Mouse (Mus musculus) bone marrow macrophage, adult 2 months (primary cell): ENCODE data around the gene Nat9.

ENCODE experiments used
- CTCF ChIP-seq: IDR thresholded peaks from 2 replicates; pipeline ENCODE4 v1.5.1; 2012; ENCODE audit warnings: low read depth, mild to moderate bottlenecking, low read length, moderate library complexity
- POLR2A ChIP-seq: IDR thresholded peaks from 2 replicates; pipeline ENCODE4 v1.6.1; 2012; ENCODE audit warnings: mild to moderate bottlenecking, low read depth, low read length, borderline replicate concordance

DNA sequence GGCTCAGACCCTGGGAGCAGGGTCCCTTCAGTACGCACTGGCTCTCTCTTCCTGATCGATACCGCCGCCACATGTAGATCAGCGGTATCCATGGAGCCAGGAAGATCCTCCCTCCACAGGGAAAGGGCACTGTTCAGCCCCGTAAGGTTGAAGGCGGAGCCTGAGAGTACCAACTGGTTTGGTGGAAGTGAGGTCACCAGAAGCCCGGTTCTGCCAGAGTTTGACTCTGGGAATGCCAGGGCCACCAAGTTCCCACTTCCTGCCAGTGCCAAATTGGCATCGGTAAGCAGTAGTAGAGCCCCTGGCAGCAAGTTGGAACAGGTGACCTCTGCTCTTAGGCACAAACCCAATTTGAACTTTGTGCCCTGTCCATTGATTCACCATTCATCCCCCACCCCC lies 22.7 kb downstream of the Nat9 start:
- TF ChIP-seq POLR2A = no peak
- no peak for TF ChIP-seq CTCF
